Mouse (Mus musculus) C2C12 (cell line): ENCODE measurements around the gene Prrt1.

ENCODE experiments used
- CEBPB ChIP-seq: IDR thresholded peaks from one replicate; pipeline ENCODE4 v1.6.1; 2011; ENCODE audit warnings: low read depth, mild to moderate bottlenecking, control low read depth, moderate library complexity
- CTCF ChIP-seq: IDR thresholded peaks from one replicate; pipeline ENCODE4 v1.5.1; 2011; ENCODE audit not compliant: control insufficient read depth, insufficient read depth, insufficient read length
- FOSL1 ChIP-seq: IDR thresholded peaks from one replicate; pipeline ENCODE4 v1.8.0; 2011; ENCODE audit warnings: mild to moderate bottlenecking, low read length; ENCODE audit not compliant: poor library complexity, insufficient read depth, severe bottlenecking
- MAX ChIP-seq: IDR thresholded peaks from one replicate; pipeline ENCODE4 v1.6.1; 2011; ENCODE audit warnings: mild to moderate bottlenecking, control low read depth
- MYOD1 ChIP-seq: IDR thresholded peaks from one replicate; pipeline ENCODE4 v1.6.1; 2011; ENCODE audit warnings: low read depth; ENCODE audit not compliant: control insufficient read depth, insufficient read length
- USF1 ChIP-seq: IDR thresholded peaks from one replicate; pipeline ENCODE4 v1.6.1; 2011; ENCODE audit warnings: low read depth, mild to moderate bottlenecking, control low read depth, moderate library complexity

GRCm38 (mm10) chr17:34661121-34661591 is 31.8 kb downstream of the Prrt1 start:
- TF ChIP-seq CTCF: no peak
- no peak for TF ChIP-seq MAX
- no peak for TF ChIP-seq CEBPB
- TF ChIP-seq USF1: no peak
- no peak for TF ChIP-seq MYOD1
- no peak for TF ChIP-seq FOSL1
